Mouse (Mus musculus) cortical plate, adult 2 months (tissue): ENCODE measurements around the gene BC035044. TPM values are rescaled to one million over a fixed set of nuclear protein-coding genes. Genes with fewer than 3 reads are reported as not detected.

Experiments used
- H3K27ac ChIP-seq: fragments of 200-500 bp; 2 replicates; pipeline ENCODE4 v1.5.1; 2012; ENCODE audit warnings: low read length, control low read depth, inconsistent platforms; ENCODE audit not compliant: insufficient read depth
- H3K4me1 ChIP-seq: fragments of 200-500 bp; 2 replicates; pipeline ENCODE4 v1.6.1; 2011; ENCODE audit warnings: low read length; ENCODE audit not compliant: control insufficient read depth, insufficient read depth
- H3K4me3 ChIP-seq: fragments of 200-500 bp; 2 replicates; pipeline ENCODE4 v1.5.1; 2011; ENCODE audit warnings: mild to moderate bottlenecking, low read length, control low read depth; ENCODE audit not compliant: insufficient read depth
- CTCF ChIP-seq: fragments of 200-500 bp; IDR thresholded peaks from 2 replicates; pipeline ENCODE4 v1.5.1; 2011; ENCODE audit warnings: mild to moderate bottlenecking, control low read depth, low read length; ENCODE audit not compliant: insufficient read depth; ENCODE audit errors: extremely low read depth
- POLR2A ChIP-seq: fragments of 200-500 bp; IDR thresholded peaks from 2 replicates; pipeline ENCODE4 v1.6.1; 2011; ENCODE audit warnings: mild to moderate bottlenecking, low read length, control low read depth; ENCODE audit not compliant: insufficient read depth; ENCODE audit errors: extremely low read depth
- polyA plus RNA-seq: library from polyadenylated mRNA; depleted of rRNA; stranded (reverse); fragments of >200 nt; gene quantifications from 2 replicates; pipeline ENCODE4 v1.2.3, GENCODE M21; 2012

The BC035044 gene
- polyA plus RNA-seq, 1 experiment, result 2.2 TPM

- H3K4me3 ChIP-seq, result no peak overlapping the region
- H3K27ac ChIP-seq, result no peak overlapping the region
- H3K4me1 ChIP-seq, result no peaks in the 10 kb centered on the region
- TF ChIP-seq POLR2A (no peak), CTCF (no peak)
Measured at GRCm38 (mm10) chr6:128871910-128872610, 18.9 kb downstream of the BC035044 start.

GRCm38 (mm10) chr6:128868861-128869260 is 22.1 kb downstream of the BC035044 start:
- no peak overlapping the region for H3K4me3 ChIP-seq
- TF ChIP-seq POLR2A, result no peak
- no peak for TF ChIP-seq CTCF
- H3K4me1 ChIP-seq, result no peaks in the 10 kb centered on the region
- H3K27ac ChIP-seq, result no peak overlapping the region

GRCm38 (mm10) chr6:128857976-128858375 is 33.0 kb downstream of the BC035044 start:
- no peak overlapping the region for H3K4me3 ChIP-seq
- TF ChIP-seq POLR2A, result no peak
- TF ChIP-seq CTCF, result no peak

GRCm38 (mm10) chr6:128856250-128856649 is 34.7 kb downstream of the BC035044 start:
- Histone ChIP-seq H3K4me1 (no peaks in the 10 kb centered on the region), H3K27ac (no peak overlapping the region), H3K4me3 (no peak overlapping the region)
- TF ChIP-seq CTCF (no peak), POLR2A (no peak)

More at GRCm38 (mm10) chr6:128857976-128858375, 33.0 kb downstream of the BC035044 start:
- Histone ChIP-seq H3K4me1 (no peaks in the 10 kb centered on the region), H3K27ac (no peak overlapping the region)

- H3K4me1 ChIP-seq, result no peaks in the 10 kb centered on the region
- H3K27ac ChIP-seq, result no peak overlapping the region
- TF ChIP-seq CTCF, result no peak
- TF ChIP-seq POLR2A, result no peak
- H3K4me3 ChIP-seq, result no peak overlapping the region
Measured at GRCm38 (mm10) chr6:128855477-128855876, 35.4 kb downstream of the BC035044 start.

GRCm38 (mm10) chr6:128854895-128855294 is 36.0 kb downstream of the BC035044 start:
- Histone ChIP-seq H3K4me3 (no peak overlapping the region), H3K4me1 (no peaks in the 10 kb centered on the region), H3K27ac (no peak overlapping the region)
- no peak for TF ChIP-seq POLR2A
- no peak for TF ChIP-seq CTCF

- Histone ChIP-seq H3K4me1 (no peaks in the 10 kb centered on the region), H3K4me3 (no peak overlapping the region), H3K27ac (no peak overlapping the region)
- no peak for TF ChIP-seq POLR2A
- peak; percentile 38; the same call in 1 of the 2 replicates for TF ChIP-seq CTCF
Measured at GRCm38 (mm10) chr6:128854024-128854820, 36.7 kb downstream of the BC035044 start.

GRCm38 (mm10) chr6:128852766-128853165 is 38.2 kb downstream of the BC035044 start:
- no peak for TF ChIP-seq CTCF
- no peak for TF ChIP-seq POLR2A
- H3K4me1 ChIP-seq, result no peaks in the 10 kb centered on the region
- H3K4me3 ChIP-seq, result no peak overlapping the region
- H3K27ac ChIP-seq, result no peak overlapping the region

- no peak overlapping the region for H3K27ac ChIP-seq
- TF ChIP-seq POLR2A, result no peak
- TF ChIP-seq CTCF, result no peak
- no peaks in the 10 kb centered on the region for H3K4me1 ChIP-seq
- H3K4me3 ChIP-seq, result no peak overlapping the region
Measured at GRCm38 (mm10) chr6:128851151-128851550, 39.8 kb downstream of the BC035044 start.
